Mouse (Mus musculus) embryonic facial prominence, embryonic 11.5 days (tissue): Measurements from ENCODE around the gene Mtfp1. TPM values are rescaled to one million over a fixed set of nuclear protein-coding genes. Genes with fewer than 3 reads are reported as not detected.
"Not testable (repeated sequence)": the region's sequence is repeated elsewhere in the genome, so short reads cannot be mapped to it uniquely, and the experiment has no call there.

Experiments
- ATAC-seq: fragments of 200-750 bp; cut with Nextera tagmentation; replicated peaks from 2 replicates; pipeline ENCODE4 v1.8.0; 2017; ENCODE audit warnings: low read depth; ENCODE audit not compliant: insufficient number of reproducible peaks, low FRiP score, low TSS enrichment
- DNase-seq: peaks from one replicate; pipeline ENCODE4 v3.0.0-alpha.2; 2015; ENCODE audit warnings: low spot score
- H3K27ac ChIP-seq: fragments of 300-500 bp; sonication (generic); replicated peaks from 2 replicates; pipeline ENCODE4 v1.5.1; 2014; ENCODE audit warnings: mild to moderate bottlenecking, low read depth, low read length, control low read depth
- H3K27me3 ChIP-seq: fragments of 300-500 bp; sonication (generic); 2 replicates; pipeline ENCODE4 v1.6.1; 2014; ENCODE audit warnings: mild to moderate bottlenecking, low read length, moderate library complexity, mixed read lengths; ENCODE audit not compliant: control insufficient read depth, insufficient read depth
- H3K36me3 ChIP-seq: fragments of 300-500 bp; sonication (generic); replicated peaks from 2 replicates; pipeline ENCODE4 v1.6.1; 2014; ENCODE audit warnings: low read depth, mild to moderate bottlenecking, low read length, moderate library complexity, mixed read lengths; ENCODE audit not compliant: control insufficient read depth, insufficient read depth
- H3K4me1 ChIP-seq: fragments of 300-500 bp; sonication (generic); 2 replicates; pipeline ENCODE4 v1.6.1; 2014; ENCODE audit warnings: low read length, mixed read lengths; ENCODE audit not compliant: control insufficient read depth, insufficient read depth
- H3K4me2 ChIP-seq: fragments of 300-500 bp; sonication (generic); 2 replicates; pipeline ENCODE4 v1.6.1; 2014; ENCODE audit warnings: low read depth, mild to moderate bottlenecking, control low read depth, low read length, moderate library complexity
- H3K4me3 ChIP-seq: fragments of 300-500 bp; sonication (generic); 2 replicates; pipeline ENCODE4 v1.5.1; 2014; ENCODE audit warnings: low read depth, low read length, control low read depth
- H3K9ac ChIP-seq: fragments of 300-500 bp; sonication (generic); replicated peaks from 2 replicates; pipeline ENCODE4 v1.6.1; 2014; ENCODE audit warnings: mild to moderate bottlenecking, control low read depth, low read length
- H3K9me3 ChIP-seq: fragments of 300-500 bp; sonication (generic); replicated peaks from 2 replicates; pipeline ENCODE4 v1.6.1; 2016; ENCODE audit warnings: mild to moderate bottlenecking, low read length, inconsistent platforms, mixed read lengths; ENCODE audit not compliant: control insufficient read depth
- WGBS: fragments of 180-500 bp; shearing (Covaris S2); extraction: QIAGEN DNeasy Blood & Tissue Kit; methylation state at CpG from one replicate; pipeline ENCODE4 v1.1.7; 2014; 5-methylcytosine and 5-hydroxymethylcytosine counted together
- polyA plus RNA-seq: library from polyadenylated mRNA; unstranded; fragments of >200 nt; fragmentation: Nextera tagmentation; extraction: Ambion mirVana; gene quantifications from 2 replicates; pipeline ENCODE4 v1.2.1, GENCODE M21; 2014

Gene Mtfp1
- polyA plus RNA-seq, 1 experiment from 2014 or later, result 8.7 TPM

GRCm38 (mm10) chr11:4133450-4133849 lies 38.2 kb upstream of the Mtfp1 start:
- no peaks in the 10 kb centered on the region for H3K9me3 ChIP-seq
- H3K27me3 ChIP-seq, result no peaks in the 10 kb centered on the region
- no peak overlapping the region for H3K9ac ChIP-seq
- H3K4me2 ChIP-seq, result no peak overlapping the region
- peak; percentile 24 for DNase-seq
- WGBS, result 51% methylated on average over 3 of the region's 3 CpGs
- no peak overlapping the region for H3K4me3 ChIP-seq
- no peaks in the 10 kb centered on the region for H3K36me3 ChIP-seq
- no peak for ATAC-seq
- H3K27ac ChIP-seq, result no peak overlapping the region
- no peaks in the 10 kb centered on the region for H3K4me1 ChIP-seq

DNA sequence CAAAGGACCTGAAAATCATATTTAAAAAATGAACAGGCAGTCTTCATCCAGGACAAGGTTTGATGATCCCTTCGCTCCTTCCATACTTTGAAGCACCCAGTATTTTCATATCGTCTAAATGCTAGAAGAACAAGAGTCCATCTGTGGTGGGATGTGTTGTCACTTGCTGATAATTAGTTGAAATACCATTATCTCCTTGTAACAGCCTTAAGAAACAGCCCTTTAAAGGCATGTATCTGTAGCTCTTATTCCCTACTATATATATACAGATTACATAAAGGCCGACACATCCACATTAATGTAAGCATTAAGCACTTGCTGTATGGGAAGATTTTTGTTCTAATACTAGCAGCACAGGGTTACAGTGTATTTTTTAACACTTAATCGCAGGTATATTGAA lies 33.2 kb upstream of the Mtfp1 start:
- not testable (repeated sequence) for ATAC-seq, H3K27ac ChIP-seq, H3K4me1 ChIP-seq, H3K4me3 ChIP-seq, H3K27me3 ChIP-seq, H3K9ac ChIP-seq, H3K9me3 ChIP-seq, H3K4me2 ChIP-seq, H3K36me3 ChIP-seq, DNase-seq
- 92% methylated on average over 4 of the region's 4 CpGs for WGBS

GRCm38 (mm10) chr11:4127059-4127458 lies 31.8 kb upstream of the Mtfp1 start:
- Histone ChIP-seq H3K27me3 (no peaks in the 10 kb centered on the region), H3K4me3 (no peak overlapping the region), H3K9ac (no peak overlapping the region), H3K27ac (no peak overlapping the region), H3K4me1 (no peaks in the 10 kb centered on the region), H3K4me2 (no peak overlapping the region), H3K36me3 (no peaks in the 10 kb centered on the region), H3K9me3 (no peaks in the 10 kb centered on the region)
- ATAC-seq (no peak), DNase-seq (no peak)
- 85% methylated on average over 1 of the region's 1 CpGs for WGBS

GRCm38 (mm10) chr11:4123922-4124321 lies 28.7 kb upstream of the Mtfp1 start:
- 56% methylated on average over 5 of the region's 5 CpGs for WGBS
- Histone ChIP-seq H3K4me1 (no peaks in the 10 kb centered on the region), H3K27ac (no peak overlapping the region), H3K36me3 (no peaks in the 10 kb centered on the region), H3K9ac (no peak overlapping the region), H3K4me2 (no peak overlapping the region), H3K27me3 (no peaks in the 10 kb centered on the region; the same call in 1 of the 2 replicates), H3K4me3 (no peak overlapping the region), H3K9me3 (no peaks in the 10 kb centered on the region)
- peak; percentile 47 for DNase-seq
- ATAC-seq, result no peak

DNA sequence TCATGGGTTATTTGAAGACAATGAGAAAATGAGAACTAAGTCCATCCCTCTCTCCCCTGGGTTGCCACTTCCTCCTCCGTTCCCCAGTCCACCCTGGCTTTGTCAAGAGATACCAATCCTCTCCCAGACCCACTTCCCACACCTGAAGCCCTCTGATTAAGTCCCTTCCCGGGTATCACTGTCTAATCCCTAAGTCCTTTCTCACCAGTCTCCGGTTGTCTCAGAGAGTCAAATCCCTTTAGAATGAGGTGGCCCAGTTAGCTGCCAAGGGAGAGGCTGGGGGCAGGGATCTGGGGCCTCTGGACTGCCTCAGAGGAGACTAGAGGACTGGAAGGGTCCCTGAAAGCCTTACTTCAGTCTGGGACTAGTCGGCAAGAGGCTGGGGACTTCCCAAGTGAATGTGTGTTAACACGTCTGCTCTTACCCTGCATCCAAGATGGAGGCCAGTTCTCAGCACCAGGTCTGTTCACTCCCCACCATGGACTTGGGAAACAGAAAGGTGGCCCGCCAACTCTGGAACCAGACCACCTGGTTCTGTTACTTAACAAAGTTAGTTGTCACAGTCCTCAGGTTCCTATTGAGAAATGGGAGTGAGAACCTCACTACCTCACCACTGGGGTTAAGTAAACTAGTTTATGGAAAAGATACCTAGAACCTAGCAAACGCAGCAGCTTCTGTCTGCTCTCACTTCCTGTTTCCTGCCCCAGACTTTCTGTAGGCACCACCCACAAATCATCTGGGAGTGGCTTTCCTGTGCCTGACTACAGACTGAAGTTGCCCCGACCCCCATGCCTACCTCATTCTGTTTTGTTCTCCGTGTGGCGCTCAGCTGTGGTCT lies 27.7 kb upstream of the Mtfp1 start, which contains the start of gene Sec14l2:
Gene Sec14l2 (minus strand): TSS at position 674 of the 838 bp plus-strand sequence.
- Histone ChIP-seq H3K27ac (no peak within 1 kb of the TSS), H3K9ac (no peak within 1 kb of the TSS), H3K9me3 (no peaks in the 10 kb centered on the region), H3K4me2 (no peak within 1 kb of the TSS), H3K27me3 (no peaks in the 10 kb centered on the region; the same call in 1 of the 2 replicates), H3K4me1 (no peaks in the 10 kb centered on the region), H3K4me3 (no peak within 1 kb of the TSS), H3K36me3 (no peaks in the 10 kb centered on the region)
- 72% methylated on average over 10 of the region's 10 CpGs for WGBS
- DNase-seq (no peak), ATAC-seq (no peak)

GRCm38 (mm10) chr11:4122226-4122625 lies 27.0 kb upstream of the Mtfp1 start:
- Histone ChIP-seq H3K36me3 (no peaks in the 10 kb centered on the region), H3K27me3 (no peaks in the 10 kb centered on the region; the same call in 1 of the 2 replicates), H3K9me3 (no peaks in the 10 kb centered on the region), H3K4me1 (no peaks in the 10 kb centered on the region), H3K9ac (no peak overlapping the region), H3K27ac (no peak overlapping the region), H3K4me3 (no peak overlapping the region), H3K4me2 (no peak overlapping the region)
- ATAC-seq, result no peak
- 85% methylated on average over 5 of the region's 5 CpGs for WGBS
- DNase-seq, result no peak

DNA sequence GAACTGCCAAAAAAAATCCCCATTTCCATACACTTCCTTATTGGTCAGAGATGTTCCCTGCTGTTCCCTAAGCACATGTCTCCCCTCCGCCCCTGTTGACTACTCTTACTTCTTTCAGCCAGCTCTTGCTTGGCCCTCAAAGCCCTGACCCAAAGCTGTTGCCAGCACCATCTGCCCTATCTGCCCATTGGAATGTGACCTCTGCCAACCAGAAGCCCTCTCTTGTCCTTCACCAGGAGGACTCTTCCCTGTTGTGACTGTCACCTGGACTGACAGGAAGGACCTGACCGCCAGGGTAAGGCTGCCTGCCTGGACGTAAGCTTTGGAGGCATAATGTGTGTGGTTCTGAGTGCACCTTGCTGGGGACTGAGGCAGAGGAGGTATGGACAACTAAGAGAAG lies 26.4 kb upstream of the Mtfp1 start:
- H3K4me3 ChIP-seq, result no peak overlapping the region
- no peaks in the 10 kb centered on the region for H3K4me1 ChIP-seq
- DNase-seq (no peak), ATAC-seq (no peak)
- no peaks in the 10 kb centered on the region for H3K9me3 ChIP-seq
- no peaks in the 10 kb centered on the region for H3K36me3 ChIP-seq
- no peak overlapping the region for H3K9ac ChIP-seq
- no peak overlapping the region for H3K27ac ChIP-seq
- H3K27me3 ChIP-seq, result no peaks in the 10 kb centered on the region; the same call in 1 of the 2 replicates
- 84% methylated on average over 3 of the region's 3 CpGs for WGBS
- no peak overlapping the region for H3K4me2 ChIP-seq

- no peak for ATAC-seq
- 79% methylated on average over 5 of the region's 5 CpGs for WGBS
- no peaks in the 10 kb centered on the region; the same call in 1 of the 2 replicates for H3K27me3 ChIP-seq
Observed at GRCm38 (mm10) chr11:4119635-4120034, 24.4 kb upstream of the Mtfp1 start.

More at GRCm38 (mm10) chr11:4119635-4120034, 24.4 kb upstream of the Mtfp1 start:
- H3K9me3 ChIP-seq, result no peaks in the 10 kb centered on the region
- DNase-seq, result no peak
- no peaks in the 10 kb centered on the region for H3K36me3 ChIP-seq
- H3K9ac ChIP-seq, result no peak overlapping the region
- no peak overlapping the region for H3K27ac ChIP-seq
- H3K4me3 ChIP-seq, result no peak overlapping the region
- no peak overlapping the region for H3K4me2 ChIP-seq
- H3K4me1 ChIP-seq, result no peaks in the 10 kb centered on the region
